In genomic region chr2:37741806-37742554, GRCm38 (mm10) we compare ENCODE assay signal across 11 mouse cellular contexts. TPM values are rescaled to one million over a fixed set of nuclear protein-coding genes. Genes with fewer than 3 reads are reported as not detected.
A peak's percentile ranks its signal among the peaks of the same experiment; 100 is the strongest.
DNase-seq lines count a peak whose midpoint lies in the region; ATAC-seq and TF ChIP-seq lines count a peak whose summit lies in the region.
"Had no signal": no experiment of that assay in that cellular context is flagged by ENCODE, and none has a peak within 500 bp of the region (broad histone marks: within the 10 kb centered on the region; RNA-seq: fewer than 3 reads in every experiment).

No protein-coding gene starts in this region.

- H3K4me1 ChIP-seq in liver, embryonic 16.5 days (ENCODE audit: control insufficient read depth, low read depth, low read length): no peaks in the 10 kb centered on the region
- H3K4me1 ChIP-seq in liver, embryonic 11.5 days (replicated peaks; ENCODE audit: control insufficient read depth, insufficient read depth, low read length): no peaks in the 10 kb centered on the region
- H3K4me1 ChIP-seq in midbrain, embryonic 14.5 days (ENCODE audit: control insufficient read depth, insufficient read depth, low read length): peaks cover 7% of the 10 kb centered on the region; the same call in 1 of the 2 replicates
- H3K4me1 ChIP-seq: liver, embryonic 15.5 days had no signal

- WGBS in liver, embryonic 16.5 days (ENCODE audit: insufficient replicate concordance): 60% methylated on average over 20 of the region's 20 CpGs
- WGBS in liver, embryonic 11.5 days: 69% methylated on average over 20 of the region's 20 CpGs
- WGBS in midbrain, embryonic 14.5 days: 69% methylated on average over 20 of the region's 20 CpGs

- intact Hi-C loops in gastrocnemius, adult 2 months (cut with DNase I): loop anchor here (2.0 kb wide), 2 partner anchors 27 to 39 kb away; partner anchors contain the start of gene Strbp

- H3K9ac ChIP-seq in liver, embryonic 16.5 days (ENCODE audit: low read depth, low read length): no peak overlapping the region
- H3K9ac ChIP-seq in liver, embryonic 11.5 days (ENCODE audit: low read depth, low read length): no peak overlapping the region
- H3K9ac ChIP-seq in midbrain, embryonic 14.5 days (replicated peaks; ENCODE audit: low read length): no peak overlapping the region
- H3K9ac ChIP-seq: liver, embryonic 15.5 days had no signal

- ATAC-seq in liver, embryonic 16.5 days (ENCODE audit: low read depth): peak; percentile 43; the same call in 1 of the 2 replicates
- ATAC-seq in liver, embryonic 11.5 days (replicated peaks; ENCODE audit: low FRiP score): no peak
- no peak for ATAC-seq in midbrain, embryonic 14.5 days (ENCODE audit: low FRiP score, low TSS enrichment)
- no peak for ATAC-seq in megakaryocyte progenitor cell, adult 5-6 weeks (replicated peaks; ENCODE audit: poor library complexity)

- DNase-seq in gastrocnemius, adult 2 months: peak; percentile 74
- no peak for DNase-seq in gastrocnemius, postnatal 4 days (ENCODE audit: low spot score in 2 of 2)
- no peak for DNase-seq in liver, embryonic 11.5 days (ENCODE audit: low spot score)
- DNase-seq in cerebellum, adult 9-10 months: peak; percentile 68
- DNase-seq in midbrain, embryonic 14.5 days: peak; percentile 59
- DNase-seq in c-Kit-positive CD71-positive TER-119-positive erythroid progenitor cells, embryonic 14.5 days (ENCODE audit: low spot score): no peak
- DNase-seq: right cerebral cortex, postnatal 25 days; thymus, postnatal 25 days had no signal

- no peaks in the 10 kb centered on the region for H3K36me3 ChIP-seq in liver, embryonic 16.5 days (ENCODE audit: control insufficient read depth, insufficient read depth)
- H3K36me3 ChIP-seq in liver, embryonic 11.5 days (ENCODE audit: control insufficient read depth, insufficient read depth, low read length): no peaks in the 10 kb centered on the region
- no peaks in the 10 kb centered on the region for H3K36me3 ChIP-seq in midbrain, embryonic 14.5 days (ENCODE audit: control insufficient read depth, insufficient read depth, low read length)
- H3K36me3 ChIP-seq: liver, embryonic 15.5 days had no signal

- H3K4me3 ChIP-seq in gastrocnemius, adult 2 months: peak overlapping the region; percentile 59
- H3K4me3 ChIP-seq in liver, embryonic 16.5 days (ENCODE audit: low read depth, low read length): no peak overlapping the region
- H3K4me3 ChIP-seq in liver, embryonic 11.5 days (ENCODE audit: low read depth, low read length): no peak overlapping the region
- no peak overlapping the region for H3K4me3 ChIP-seq in midbrain, embryonic 14.5 days (replicated peaks; ENCODE audit: low read depth, low read length)
- H3K4me3 ChIP-seq: liver, embryonic 15.5 days had no signal

- no peaks in the 10 kb centered on the region for H3K9me3 ChIP-seq in liver, embryonic 16.5 days (replicated peaks; ENCODE audit: control insufficient read depth, low read length)
- no peaks in the 10 kb centered on the region for H3K9me3 ChIP-seq in liver, embryonic 11.5 days (ENCODE audit: control insufficient read depth, low read length)
- H3K9me3 ChIP-seq in midbrain, embryonic 14.5 days (ENCODE audit: control insufficient read depth, low read length): no peaks in the 10 kb centered on the region
- H3K9me3 ChIP-seq: liver, embryonic 15.5 days had no signal

- peak overlapping the region; percentile 88 for H3K27ac ChIP-seq in gastrocnemius, adult 2 months
- no peak overlapping the region for H3K27ac ChIP-seq in liver, embryonic 16.5 days (ENCODE audit: low read length)
- no peak overlapping the region for H3K27ac ChIP-seq in liver, embryonic 11.5 days (ENCODE audit: low read depth, low read length)
- H3K27ac ChIP-seq in midbrain, embryonic 14.5 days (replicated peaks; ENCODE audit: low read depth, low read length): peak overlapping the region; percentile 70
- H3K27ac ChIP-seq: liver, embryonic 15.5 days had no signal

- TF ChIP-seq CTCF in gastrocnemius, adult 2 months (IDR thresholded peaks at IDR 0.05): peak; percentile 19; the same call in 1 of the 2 replicates

- H3K27me3 ChIP-seq in liver, embryonic 16.5 days (ENCODE audit: control insufficient read depth, insufficient read depth, low read depth, low read length): no peaks in the 10 kb centered on the region
- H3K27me3 ChIP-seq in liver, embryonic 11.5 days (replicated peaks; ENCODE audit: control insufficient read depth, insufficient read depth, low read length): no peaks in the 10 kb centered on the region
- no peaks in the 10 kb centered on the region for H3K27me3 ChIP-seq in midbrain, embryonic 14.5 days (ENCODE audit: control insufficient read depth, insufficient read depth, low read length)
- H3K27me3 ChIP-seq: liver, embryonic 15.5 days had no signal

- no peak overlapping the region for H3K4me2 ChIP-seq in liver, embryonic 16.5 days (ENCODE audit: low read depth, low read length)
- H3K4me2 ChIP-seq in liver, embryonic 11.5 days: no peak overlapping the region
- H3K4me2 ChIP-seq in midbrain, embryonic 14.5 days (ENCODE audit: low read length): no peak overlapping the region
- H3K4me2 ChIP-seq: liver, embryonic 15.5 days had no signal

RNA-seq across cellular contexts. Expression of gene Crb2, which starts 34.1 kb away (rescaled TPM):
- total RNA-seq in gastrocnemius, adult 2 months (2021): not detected
- total RNA-seq in gastrocnemius, postnatal 4 days (2021): under 1 TPM; 0.37 to 0.70 TPM
- polyA plus RNA-seq in liver, embryonic 16.5 days (2015; fragmentation: Nextera tagmentation; extraction: Ambion mirVana): 0.06 and 0.12 TPM in 2 replicates
- 4.8 and 5.0 TPM in 2 replicates for polyA plus RNA-seq in liver, embryonic 11.5 days (2014; fragmentation: Nextera tagmentation; extraction: Ambion mirVana)
- 3.5 and 5.8 TPM in 2 replicates for polyA plus RNA-seq in midbrain, embryonic 14.5 days (2014; fragmentation: Nextera tagmentation; extraction: Ambion mirVana)
- not detected in 2 replicates for total RNA-seq in megakaryocyte progenitor cell, adult 5-6 weeks (2015)
- total RNA-seq in megakaryocyte progenitor cell, adult 5-6 weeks (2017): not detected in 2 replicates

RNA-seq across cellular contexts. Expression of gene Strbp, which starts 38.3 kb away (rescaled TPM):
- total RNA-seq in gastrocnemius, adult 2 months (2021): 10 to 100 TPM; 20.1 to 22.4 TPM
- total RNA-seq in gastrocnemius, postnatal 4 days (2021): 10 to 100 TPM; 21.3 to 29.9 TPM
- 11.4 and 11.5 TPM in 2 replicates for polyA plus RNA-seq in liver, embryonic 16.5 days (2015; fragmentation: Nextera tagmentation; extraction: Ambion mirVana)
- polyA plus RNA-seq in liver, embryonic 11.5 days (2014; fragmentation: Nextera tagmentation; extraction: Ambion mirVana): 37.2 and 38.8 TPM in 2 replicates
- polyA plus RNA-seq in midbrain, embryonic 14.5 days (2014; fragmentation: Nextera tagmentation; extraction: Ambion mirVana): 134 and 155 TPM in 2 replicates
- total RNA-seq in megakaryocyte progenitor cell, adult 5-6 weeks (2015): 53.9 and 54.8 TPM in 2 replicates
- total RNA-seq in megakaryocyte progenitor cell, adult 5-6 weeks (2017): 50.3 and 80.3 TPM in 2 replicates

Comparison
In these comparisons a context has a peak if more than half of its experiments do, and no peak if none do; other contexts are left out.
1. DNase-seq: peak in gastrocnemius, adult 2 months (single experiment), cerebellum, adult 9-10 months (single experiment) and midbrain, embryonic 14.5 days (single experiment); none in gastrocnemius, postnatal 4 days (0 of 2), liver, embryonic 11.5 days (single experiment) and c-Kit-positive CD71-positive TER-119-positive erythroid progenitor cells, embryonic 14.5 days (single experiment).
2. H3K27ac ChIP-seq: peak in gastrocnemius, adult 2 months (single experiment) and midbrain, embryonic 14.5 days (single experiment); none in liver, embryonic 16.5 days (single experiment) and liver, embryonic 11.5 days (single experiment).